Mouse (Mus musculus) right cerebral cortex, postnatal 36 days (tissue): ENCODE results near the gene Col8a2.

ENCODE experiments used
- DNase-seq, 2 experiments: peaks; one replicate each; pipeline ENCODE4 v3.0.0; 2022; ENCODE audit warnings: low spot score in 2 of 2, mixed read lengths in 1 of 2

Gene Col8a2

DNA sequence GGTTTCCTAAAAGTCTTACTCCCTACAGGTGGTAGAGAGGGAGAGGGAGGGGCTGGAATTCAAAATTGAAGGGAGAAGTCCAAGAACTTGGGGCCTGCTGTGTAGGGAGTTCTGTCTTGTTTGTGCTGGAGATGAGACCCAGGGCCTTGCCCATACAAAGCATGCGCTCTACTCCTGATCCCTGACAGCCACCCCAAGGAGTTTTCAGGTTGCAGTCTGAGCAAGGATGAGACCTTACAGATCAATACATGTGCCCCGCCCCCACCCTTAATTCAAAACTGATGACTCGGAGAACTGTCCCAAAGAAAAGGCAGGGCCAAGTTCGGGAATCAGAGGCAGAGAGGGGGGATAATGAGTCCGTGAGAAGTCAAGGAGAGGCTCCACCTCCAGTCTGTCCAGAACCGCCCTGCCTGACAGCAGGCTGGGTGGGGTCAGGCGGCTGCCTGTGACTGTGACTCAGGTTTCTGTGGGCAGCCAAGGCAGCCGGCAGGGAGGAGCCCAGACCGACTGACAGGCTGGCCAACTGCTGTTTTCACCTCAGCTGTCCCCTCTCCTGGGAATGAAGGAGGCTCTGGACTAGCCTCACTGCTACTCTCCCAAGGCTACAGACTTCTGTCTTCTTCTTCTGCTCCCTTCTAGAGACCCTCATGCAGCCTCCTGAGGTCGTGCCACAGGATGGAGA is 25.9 kb upstream of the Col8a2 start:
- no peak for DNase-seq

DNA sequence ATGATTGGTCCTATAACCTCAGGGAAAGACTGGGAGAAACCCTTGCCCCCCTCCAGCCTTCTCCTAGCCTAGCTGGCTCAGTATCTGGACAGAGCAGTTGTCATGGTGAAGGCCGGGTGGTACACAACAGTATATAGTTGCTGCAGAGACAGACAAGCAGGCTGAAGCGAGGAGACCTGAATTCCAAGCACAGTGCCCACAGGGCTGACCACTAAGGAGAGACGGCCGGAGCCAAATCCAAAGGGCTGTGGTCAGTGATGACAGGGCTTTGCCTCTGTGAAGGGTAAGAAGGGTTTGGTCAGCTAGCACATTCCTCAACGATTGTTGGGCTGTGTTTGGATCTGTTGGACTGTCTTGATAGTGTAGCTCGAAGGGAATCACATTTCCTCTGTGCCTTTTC is 25.3 kb upstream of the Col8a2 start:
- DNase-seq = no peak

DNA sequence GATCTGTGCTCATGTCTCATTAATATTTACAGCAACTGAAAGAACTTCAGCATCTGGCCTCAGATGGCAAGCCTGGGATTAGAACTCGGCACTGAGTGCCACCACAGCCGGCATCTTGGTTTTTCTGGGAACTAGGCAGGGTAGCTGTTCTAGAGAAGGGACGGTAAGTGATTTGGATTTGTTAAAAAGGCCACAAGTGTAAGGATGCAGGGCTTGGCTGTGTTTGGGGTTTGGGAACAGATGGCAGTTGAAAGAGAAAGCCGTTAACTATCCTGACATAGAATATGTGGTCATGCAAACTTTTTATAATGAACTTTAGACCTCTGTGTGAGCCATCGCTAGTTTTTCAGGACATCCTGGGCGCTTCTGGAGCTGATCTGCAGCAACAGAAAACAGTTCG is 24.9 kb upstream of the Col8a2 start:
- DNase-seq = no peak

DNA sequence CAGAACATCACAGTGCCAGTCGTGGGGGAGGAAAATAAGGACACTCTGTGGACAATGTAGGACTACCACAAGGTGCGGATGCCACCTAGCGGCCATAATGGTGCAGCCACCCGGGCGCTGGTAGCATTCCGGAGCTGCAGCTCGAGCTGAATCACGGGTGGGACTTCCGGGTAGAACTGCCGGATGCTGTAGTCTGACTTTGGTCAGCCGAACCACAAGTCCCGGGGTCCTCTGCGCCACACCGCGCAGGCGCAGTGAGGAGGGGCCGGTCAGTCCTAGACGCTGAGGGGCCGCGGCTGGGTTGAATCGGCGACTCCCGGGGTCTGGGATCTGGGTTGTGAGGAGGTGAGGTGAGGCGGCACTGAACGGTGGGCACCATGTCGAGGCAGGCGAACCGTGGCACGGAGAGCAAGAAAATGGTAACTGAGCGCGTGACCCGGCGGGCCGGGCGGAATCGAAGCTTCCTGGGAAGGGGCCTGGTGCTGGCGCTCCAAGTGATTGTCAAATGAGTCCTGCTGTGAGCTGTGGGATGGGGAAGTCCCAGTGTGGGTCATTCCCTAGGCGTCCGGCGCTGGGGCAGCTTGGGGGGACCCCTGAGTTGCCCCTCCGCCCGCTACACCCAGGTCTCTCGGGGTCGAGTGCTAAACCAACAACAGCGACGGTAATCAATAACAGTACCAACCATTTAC is 24.3 kb upstream of the Col8a2 start, which contains the start of gene Trappc3:
Gene Trappc3 (plus strand): TSS at position 207 of the 689 bp plus-strand sequence.
- peak; percentile 100 for DNase-seq

DNA sequence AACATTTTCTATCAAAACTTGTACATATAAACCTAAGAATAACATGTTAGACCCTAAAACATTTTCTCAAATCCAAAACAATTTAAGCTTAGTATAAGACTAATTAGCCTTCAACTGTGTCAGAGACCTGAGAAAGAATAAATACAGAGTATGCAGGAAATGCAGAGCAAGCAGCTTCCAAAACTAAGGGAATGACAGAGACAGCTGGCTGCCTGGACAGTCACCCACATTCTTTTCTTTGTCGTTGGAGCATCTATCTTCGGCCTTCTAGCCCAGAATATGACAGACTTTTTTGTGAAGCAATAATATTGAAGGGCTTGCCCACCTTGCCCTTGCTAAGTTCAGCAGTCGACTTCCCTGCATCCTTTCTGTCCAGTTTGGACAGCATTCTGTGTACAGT is 17.3 kb upstream of the Col8a2 start:
- DNase-seq = no peak

DNA sequence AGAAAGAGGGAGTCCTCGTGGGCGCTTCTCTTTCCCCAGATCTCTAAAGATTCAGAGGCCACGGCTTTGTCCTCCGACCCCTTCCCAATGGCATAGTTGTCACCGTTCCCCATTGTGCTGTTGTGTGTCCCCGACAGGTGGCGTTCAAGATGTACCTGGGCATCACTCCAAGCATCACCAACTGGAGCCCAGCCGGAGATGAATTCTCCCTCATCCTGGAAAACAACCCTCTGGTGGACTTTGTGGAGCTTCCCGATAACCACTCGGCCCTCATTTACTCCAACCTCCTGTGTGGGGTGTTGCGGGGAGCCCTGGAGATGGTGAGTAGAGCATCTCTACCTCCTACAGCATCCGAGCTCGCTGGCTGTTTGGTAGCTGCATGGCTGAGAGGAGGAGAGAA is 12.8 kb upstream of the Col8a2 start:
- no peak for DNase-seq

DNA sequence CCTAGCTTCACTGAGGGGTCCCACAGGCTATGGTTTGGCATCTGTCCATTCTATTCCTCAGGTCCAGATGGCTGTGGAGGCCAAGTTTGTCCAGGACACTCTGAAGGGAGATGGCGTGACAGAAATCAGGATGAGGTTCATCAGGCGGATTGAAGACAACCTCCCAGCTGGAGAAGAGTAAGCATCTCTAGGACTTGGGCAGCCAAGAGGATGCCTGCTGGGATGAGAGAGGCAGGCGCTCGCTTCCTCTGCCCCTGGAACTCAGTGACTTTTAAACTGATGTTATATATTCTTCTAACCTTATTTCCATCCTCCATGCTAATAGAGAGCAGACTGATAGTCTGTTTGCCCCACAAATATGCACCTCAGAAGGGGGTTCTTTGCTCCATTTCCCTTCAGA is 11.5 kb upstream of the Col8a2 start:
- DNase-seq = no peak

DNA sequence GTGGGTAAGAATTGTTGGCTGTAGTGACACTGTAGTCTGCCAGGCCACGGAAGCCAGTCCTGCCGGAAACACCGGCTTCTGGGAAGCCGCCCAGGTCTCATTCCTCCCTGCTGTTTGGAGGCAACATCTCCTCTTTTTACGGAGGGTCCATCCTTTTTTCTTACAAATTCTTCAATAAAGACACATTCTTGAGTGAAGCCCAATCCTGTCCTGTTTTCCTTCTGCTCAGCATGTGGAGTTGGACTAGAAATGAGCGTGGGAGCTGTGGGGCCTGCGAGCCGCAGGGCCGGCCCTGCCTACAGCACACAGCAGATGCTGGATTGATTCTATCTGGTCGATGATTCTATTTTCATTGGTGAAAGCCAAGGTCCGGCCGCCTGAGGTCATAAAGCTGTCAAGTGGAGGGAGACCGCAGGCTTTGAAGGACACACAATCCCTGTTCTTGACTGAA is 10.9 kb upstream of the Col8a2 start:
- DNase-seq = no peak

DNA sequence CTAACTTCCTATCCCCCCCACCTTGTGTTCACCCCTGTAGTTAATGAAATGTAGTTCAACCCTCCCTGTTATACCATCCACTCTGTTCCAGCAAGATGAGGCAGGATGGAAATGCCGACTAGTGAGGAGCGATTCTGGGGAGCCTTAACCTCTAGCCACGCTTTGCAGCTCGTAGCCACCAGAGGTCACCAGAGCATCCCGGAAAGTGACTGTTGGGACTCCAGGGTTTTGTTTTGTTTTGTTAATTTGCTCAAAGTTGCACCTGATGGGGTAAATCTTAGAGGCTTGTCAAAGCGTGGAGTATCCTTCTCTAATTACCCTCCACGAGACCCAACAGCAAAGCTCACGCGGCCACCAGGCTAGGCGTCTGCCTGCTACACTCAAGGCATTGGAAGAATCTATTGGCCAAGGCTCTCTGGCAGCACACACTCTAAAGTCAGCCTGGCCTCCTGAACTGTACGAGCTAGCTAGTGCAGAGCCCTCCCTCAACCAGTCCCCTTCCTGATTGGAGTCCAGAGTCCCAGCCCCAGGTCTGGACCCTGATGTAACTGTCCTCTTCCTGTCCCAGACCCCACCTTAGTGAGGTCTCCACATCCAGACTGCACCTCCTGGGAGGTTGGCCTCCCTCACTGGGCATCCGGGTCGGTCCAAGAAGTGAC is 8.6 kb upstream of the Col8a2 start:
- DNase-seq = no peak

DNA sequence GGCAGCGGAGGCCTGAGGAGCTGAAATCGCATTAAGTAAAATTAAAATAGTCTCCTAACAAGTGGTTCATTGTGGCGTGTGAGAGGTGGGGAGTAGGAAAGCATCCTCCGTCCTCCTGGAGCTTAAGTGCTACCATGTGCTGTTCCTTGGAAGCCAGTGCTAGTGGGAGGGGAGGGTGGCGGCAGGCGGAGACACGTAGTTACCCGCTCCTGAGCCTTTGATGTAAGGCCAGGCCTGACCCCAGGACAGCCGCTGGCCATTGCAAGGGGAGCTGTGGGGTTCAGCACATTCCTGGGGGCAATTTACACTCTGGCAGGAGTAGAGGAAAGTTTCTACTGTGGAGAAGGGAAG is 8.1 kb upstream of the Col8a2 start:
- DNase-seq = no peak

DNA sequence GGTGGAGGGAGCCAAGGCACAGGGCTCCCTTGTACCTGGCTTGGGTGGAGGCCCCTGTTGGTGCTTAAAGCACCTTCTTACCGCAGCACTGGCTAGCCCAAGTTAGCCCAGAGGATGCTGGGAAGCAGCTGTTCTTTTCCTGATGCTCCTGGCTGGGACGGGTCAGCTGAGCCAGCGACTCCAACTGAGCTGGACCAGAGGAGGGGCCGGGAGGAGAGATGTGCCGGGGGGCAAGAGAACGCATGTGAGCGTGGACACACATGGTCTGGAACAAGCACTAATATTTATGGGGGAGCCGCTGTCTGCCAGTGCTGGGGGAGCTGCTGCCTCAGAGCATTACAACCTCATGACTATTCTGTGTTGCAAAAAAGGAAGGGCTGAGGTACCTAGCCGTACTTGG is 7.6 kb upstream of the Col8a2 start:
- no peak for DNase-seq

DNA sequence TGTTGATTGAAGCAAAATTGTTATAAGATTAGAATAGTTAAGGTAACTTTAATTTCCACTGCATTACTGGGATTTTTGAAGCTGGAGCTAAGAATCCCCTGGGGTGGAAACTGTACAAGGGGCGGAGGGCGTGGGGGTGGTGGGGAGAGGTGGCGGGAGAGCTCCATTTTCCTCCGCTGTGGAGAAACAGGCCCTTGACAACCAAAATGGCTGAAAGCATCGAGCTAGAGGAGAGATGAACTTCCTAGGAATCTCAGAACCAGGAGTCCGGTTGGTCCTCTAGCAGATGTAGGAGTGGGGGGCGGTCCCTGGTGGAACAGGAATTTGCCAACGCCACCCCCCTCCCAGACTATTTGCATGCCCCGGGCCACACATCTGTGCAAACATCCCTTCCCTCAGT is 4.9 kb upstream of the Col8a2 start:
- no peak for DNase-seq

DNA sequence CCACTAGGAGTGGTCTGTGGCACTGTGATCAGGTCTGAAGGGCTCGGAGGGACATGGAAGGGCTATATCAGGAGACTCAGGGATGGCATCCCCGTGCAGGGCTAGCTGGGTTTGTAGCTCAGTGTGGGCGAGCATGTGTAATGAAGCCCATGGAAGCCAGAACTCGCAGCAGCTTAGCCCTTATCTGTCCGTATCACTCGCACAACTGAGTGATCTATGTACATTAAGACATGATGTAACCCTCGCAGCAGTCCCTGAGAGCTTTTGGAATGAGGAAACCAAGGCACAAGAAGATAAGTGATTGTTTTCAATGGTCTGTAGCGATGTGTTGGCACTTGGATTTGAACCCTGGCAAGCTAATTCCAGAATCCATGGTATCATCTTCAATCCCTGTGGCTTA is 3.0 kb upstream of the Col8a2 start:
- no peak for DNase-seq

DNA sequence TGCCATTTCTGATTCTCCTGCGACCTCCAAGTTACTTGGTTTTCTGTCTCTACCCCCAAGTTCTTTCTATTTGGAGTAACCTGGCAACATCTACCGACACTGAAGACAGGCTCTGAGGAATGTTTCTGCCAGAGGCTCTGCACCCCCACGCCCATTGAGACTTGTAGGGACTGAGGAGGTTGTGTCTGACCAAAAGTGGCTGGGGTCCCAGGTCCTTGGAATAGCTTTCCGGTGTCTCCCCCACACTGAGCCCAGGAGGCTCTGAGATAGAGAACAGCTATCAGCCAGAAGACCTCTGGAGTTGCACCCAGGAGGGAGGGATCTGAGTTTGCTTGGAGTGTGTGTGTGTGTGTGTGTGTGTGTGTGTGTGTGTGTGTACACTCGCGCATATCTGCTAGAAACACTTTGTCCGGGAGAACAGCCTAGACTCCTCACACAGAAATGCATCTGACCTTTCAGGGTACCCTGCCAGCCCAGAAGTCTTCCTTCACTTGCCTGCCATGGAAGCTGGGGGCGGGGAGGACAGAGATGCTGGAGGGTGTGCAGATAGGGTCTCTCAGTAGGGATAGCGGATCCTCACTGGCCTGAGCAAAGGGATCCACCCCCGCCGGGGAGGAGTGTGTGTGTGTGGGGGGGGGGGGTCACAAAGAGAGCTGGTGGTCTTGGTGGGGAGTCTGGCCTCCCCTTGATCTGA is 856 bp downstream of the Col8a2 start:
- no peak for DNase-seq

DNA sequence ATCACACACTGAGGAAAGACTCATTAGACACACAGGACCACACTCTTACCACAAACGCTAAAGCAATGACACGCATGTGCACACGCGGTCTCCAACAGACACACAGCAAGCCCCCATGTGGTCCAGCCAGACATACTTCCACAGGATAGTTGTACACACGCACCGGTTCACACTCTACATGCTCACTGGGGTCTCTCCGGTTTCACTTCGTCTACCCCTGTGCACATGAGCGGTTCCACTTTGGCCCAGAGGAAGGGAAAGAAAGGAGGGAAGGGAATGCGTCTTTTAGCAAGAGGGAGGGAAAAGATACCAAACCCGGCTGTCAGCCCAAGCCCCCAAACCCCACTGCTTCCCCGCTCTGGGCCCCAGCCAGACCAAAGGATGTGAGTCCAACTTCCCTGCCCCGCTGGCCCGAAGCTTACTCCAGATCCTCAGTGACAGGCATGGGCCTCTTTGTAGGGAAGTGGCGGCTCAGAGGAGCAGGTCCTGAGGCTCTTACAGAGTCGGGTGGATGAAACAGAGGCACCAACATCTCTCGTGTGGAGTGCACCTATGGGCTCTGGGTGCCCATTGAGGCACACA is 1.6 kb downstream of the Col8a2 start:
- DNase-seq = no peak

DNA sequence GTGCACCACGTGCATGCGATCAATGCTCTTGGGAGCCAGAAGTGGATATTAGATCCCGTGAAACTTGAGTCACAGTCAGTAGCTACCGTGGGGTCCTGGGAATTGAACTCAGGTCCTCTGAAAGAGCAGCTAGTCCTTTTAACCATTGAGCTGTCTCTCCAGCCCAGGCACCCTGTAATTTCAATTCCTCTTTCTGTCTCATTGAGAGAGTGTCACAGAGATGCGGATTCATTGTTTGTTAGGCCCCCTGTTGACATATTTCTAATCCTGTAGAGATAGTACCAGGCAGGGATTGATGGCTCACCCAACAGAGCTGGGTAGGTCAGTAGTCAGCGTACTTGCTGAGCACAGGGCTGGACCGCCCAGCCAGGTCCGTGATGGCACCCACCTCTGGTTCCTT is 3.7 kb downstream of the Col8a2 start:
- no peak for DNase-seq

DNA sequence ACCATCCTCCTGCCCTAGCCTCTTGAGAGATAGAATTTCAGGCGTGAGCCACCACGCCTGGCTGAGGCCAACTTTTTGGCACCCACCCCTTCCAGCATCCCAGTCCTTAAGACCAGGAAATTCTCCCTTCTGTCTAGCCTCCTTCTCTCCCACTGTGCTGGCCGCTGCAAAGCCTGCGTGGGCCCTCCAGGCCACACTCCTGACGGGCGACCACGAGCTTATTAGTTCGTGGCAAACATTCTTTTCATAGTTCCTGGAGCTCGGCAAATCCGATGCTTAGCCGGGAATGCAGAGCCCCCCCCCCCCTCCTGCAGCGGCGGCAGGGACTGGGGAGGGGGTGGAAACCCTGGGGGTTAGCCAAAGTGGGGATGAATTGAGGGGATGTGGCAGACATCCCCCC is 4.6 kb downstream of the Col8a2 start:
- no peak for DNase-seq

DNA sequence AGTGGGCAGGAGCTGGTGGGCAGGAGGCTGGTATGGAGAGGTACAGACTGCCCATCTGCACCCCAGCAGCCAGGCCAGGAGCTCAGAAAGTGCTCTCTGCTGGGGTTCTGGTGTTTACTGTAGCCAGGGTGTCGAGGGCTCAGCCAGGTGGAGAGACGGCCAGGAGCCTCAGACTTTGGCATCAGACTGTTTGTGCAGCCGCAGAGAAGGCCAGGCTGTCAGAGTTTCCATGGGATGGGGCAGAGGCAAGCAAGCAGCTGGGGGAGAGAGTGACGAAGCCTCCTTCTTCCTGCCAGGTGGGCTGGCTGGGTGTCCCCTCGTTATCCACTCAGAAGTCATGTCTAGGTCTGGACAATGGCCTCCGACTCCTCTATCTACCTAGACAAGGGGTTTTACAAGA is 8.6 kb downstream of the Col8a2 start:
- DNase-seq = no peak

DNA sequence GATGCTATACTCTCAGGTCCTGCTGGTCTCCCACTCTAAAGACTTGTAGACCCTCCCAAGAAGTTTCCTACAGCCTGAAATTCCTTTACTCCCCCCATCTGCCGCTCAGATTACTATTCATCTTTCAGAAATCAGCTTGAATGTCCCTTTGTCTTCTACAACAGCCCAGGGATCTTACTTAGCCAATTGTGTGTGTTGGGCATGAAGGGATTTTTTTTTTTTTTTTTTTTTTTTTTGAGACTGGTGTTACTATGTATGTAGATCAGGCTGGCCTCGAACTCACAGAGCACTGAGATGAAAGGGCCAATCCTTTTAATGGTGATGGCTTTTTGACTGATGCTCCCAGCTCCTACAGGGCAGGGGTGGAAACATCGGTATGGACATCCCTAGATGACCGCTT is 9.3 kb downstream of the Col8a2 start:
- DNase-seq = no peak

DNA sequence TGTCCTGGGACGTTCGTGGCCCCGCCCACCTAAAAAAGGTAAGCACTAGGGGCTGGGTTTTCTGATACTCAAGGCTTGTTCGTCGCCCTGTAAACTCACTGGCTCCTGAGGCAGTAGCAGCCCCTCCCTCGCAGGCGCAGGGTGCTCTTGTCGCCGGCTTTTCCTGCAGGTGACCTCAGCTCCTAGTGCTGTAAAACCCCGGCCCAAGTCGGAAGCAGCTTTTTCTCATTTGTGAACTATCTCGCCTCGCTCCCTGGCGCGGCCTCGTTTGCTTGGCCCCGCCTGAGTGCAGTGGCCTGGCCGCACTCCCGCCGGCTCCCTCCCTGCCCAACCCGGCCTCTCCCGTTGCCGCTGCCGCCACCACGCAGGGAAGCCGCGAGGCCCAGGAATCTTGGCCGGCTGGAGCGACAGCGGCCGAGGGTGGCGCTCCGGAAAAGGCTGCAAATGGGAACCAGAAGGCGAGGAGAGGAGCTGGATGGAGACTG is 10.1 kb downstream of the Col8a2 start:
- DNase-seq = no peak

DNA sequence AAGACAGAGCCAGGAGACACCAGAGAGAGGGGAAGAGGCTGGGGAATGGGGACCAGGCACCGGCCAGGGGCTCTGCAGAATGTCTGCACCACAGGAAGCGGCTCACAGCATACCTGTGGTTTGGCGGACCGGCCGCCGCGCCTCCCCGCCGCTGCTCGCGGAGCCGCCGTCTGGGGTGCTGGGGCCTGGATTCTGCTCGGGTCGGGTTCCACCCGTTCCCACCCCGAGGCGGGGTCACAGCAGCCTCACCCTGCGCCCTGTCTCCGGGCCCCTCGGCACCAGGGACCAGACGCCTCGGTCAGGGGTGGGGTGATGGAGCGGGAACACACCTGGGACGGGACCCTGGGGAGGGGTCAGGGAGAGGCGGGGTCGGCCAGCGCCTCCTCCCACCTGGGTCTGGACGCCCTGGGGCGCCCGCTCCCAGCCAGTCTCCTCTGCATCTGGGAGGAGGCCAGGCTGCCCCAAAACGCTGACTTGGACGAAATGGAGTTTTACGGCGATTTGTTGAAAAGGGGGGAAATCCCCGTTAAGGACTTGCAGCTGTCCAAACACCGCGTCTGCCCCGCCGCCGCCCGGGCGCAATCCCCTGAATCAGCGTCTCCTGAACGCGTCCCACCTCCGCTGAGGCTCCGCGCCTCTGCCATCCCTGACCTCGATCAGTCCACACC is 14.5 kb downstream of the Col8a2 start:
- no peak for DNase-seq
